Mouse (Mus musculus): Measurements from ENCODE around the gene Cmtm2a. TPM values are rescaled to one million over a fixed set of nuclear protein-coding genes. Genes with fewer than 3 reads are reported as not detected.
"Not testable (repeated sequence)": the region's sequence is repeated elsewhere in the genome, so short reads cannot be mapped to it uniquely, and the experiment has no call there.

The Cmtm2a gene
- polyA plus RNA-seq (2012; rRNA removed): not detected in 2 replicates

DNA sequence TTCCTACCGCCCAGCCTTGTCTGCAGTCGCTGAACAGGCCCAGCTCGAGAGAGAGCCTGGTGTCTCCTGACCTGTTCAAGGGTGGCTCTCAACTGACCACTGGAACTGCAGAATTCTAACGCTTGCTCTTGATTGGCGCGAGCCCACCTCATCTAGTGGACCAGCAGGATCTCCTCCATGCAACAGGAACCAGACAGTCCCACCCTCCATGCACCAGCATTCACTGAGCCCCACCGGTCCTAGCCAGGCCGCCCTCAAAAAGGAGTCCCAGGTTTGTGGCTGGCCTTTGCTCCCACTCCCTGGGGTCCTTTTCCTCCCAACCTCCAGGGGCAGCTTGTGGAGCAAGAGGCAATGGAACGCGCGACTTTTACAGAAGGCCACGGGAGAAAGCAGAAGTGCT, at the start of gene Cmtm2a:
TSS of gene Cmtm2a (minus strand) at position 101 of the 400 bp plus-strand sequence.
- 87% methylated on average over 12 of the region's 12 CpGs for WGBS
- DNase-seq (ENCODE audit: low read depth, low spot score): not testable (repeated sequence)

DNA sequence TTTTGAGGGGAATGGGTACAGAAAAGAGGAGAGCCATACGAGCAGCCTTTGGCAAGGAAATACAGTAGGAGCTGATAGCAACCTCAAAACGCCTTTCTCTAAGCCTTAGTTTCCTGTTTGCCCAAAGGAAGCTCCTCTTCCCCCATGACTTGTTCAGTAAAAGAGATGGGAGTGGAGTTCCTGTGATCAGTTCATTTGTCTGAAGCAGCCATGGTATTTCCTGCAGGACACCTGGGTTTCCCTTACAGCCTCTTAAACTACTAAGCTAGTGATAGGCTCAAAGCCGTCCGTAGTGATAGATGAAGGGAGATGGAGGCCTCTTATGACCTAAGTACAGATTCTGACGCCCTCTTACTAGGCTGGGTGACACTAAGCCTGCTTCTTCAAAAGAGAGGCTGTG, 49.4 kb upstream of the Cmtm2a start:
- DNase-seq (ENCODE audit: low read depth, low spot score): no peak
- 73% methylated on average over 5 of the region's 5 CpGs for WGBS

GRCm38 (mm10) chr8:104341678-104342077, 48.7 kb upstream of the Cmtm2a start:
- 59% methylated on average over 6 of the region's 6 CpGs for WGBS
- no peak for DNase-seq (ENCODE audit: low read depth, low spot score)

DNA sequence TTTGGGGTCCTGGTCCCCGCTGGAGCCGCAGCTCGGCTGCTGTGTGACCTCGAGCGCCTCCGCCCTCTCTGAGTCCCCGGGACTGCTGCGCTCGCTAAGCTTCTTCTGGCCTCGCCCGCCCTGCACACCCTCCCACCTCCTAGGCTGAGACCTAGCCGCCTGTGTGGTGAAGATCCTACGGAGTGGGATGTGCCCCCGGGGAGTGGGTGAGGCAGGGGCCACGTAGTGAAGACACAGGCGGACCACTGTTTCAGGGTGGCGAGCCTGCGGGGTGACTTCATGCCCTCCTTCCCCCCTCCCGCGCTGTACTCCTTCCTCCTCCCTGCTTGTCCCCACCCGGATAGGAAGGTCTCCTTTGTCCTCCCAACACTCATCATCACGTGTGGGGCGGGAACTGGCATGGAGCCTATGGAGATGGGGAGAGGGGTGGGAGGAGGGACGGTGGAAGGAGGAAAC, 48.2 kb upstream of the Cmtm2a start:
- DNase-seq (ENCODE audit: low read depth, low spot score): no peak
- 1% methylated on average over 24 of the region's 24 CpGs for WGBS

DNA sequence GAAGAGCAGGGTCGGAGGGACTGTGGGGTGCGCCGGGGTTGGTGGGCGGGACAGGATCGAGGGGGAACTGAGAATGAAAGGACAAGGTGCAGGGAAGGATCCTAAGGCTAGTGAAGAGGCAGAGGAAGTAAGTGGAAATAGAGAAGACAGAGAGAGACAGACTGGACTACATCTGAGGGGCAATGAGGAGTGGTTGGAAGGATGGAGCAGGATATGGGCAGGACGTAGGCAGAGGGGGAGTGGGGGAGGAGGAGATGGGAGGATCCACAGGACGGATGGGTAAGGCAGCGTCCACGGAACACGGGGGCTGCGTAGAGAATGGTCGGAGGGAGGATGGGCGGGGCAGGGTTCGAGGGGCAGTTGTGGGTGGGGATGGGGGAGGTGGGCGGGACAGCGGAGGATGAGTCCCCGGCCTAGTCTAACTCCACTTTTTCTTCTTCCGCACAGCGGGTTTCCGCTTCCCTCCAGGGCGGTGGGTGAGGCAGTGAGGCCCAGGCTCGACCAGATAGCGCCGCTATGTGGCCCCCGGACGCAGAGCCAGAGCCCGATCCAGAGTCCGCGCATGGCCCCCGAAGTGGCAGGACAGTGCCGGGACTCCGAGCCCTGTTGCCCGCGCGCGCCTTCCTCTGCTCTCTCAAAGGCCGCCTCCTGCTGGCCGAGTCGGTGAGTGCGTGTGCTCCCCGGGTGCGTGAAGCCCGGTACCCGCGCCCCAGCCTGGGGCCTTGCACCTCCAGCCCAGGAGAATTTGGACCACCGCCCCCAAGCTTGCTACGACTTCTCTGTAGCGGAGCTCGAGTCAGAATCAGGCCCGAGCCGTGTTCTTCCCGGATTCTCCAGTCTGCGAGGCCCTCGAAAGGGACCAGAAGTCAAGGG, 47.5 kb upstream of the Cmtm2a start:
- DNase-seq (ENCODE audit: low read depth, low spot score): no peak
- under 1% methylated on average over 54 of the region's 54 CpGs for WGBS

DNA sequence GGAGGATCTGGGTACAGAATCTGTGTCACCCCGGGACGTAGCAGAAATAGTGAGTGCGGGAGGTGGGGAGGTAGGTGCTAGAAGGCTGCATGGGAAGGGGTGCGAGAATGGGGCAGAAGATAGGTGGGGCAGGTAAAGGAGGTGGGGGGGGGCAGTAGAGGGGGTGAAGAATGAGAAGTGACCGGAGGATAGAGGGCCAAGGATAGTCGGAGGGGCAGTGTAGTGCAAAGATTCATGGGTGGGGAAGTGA, 46.9 kb upstream of the Cmtm2a start:
- WGBS: 10% methylated on average over 6 of the region's 6 CpGs
- no peak for DNase-seq (ENCODE audit: low read depth, low spot score)

DNA sequence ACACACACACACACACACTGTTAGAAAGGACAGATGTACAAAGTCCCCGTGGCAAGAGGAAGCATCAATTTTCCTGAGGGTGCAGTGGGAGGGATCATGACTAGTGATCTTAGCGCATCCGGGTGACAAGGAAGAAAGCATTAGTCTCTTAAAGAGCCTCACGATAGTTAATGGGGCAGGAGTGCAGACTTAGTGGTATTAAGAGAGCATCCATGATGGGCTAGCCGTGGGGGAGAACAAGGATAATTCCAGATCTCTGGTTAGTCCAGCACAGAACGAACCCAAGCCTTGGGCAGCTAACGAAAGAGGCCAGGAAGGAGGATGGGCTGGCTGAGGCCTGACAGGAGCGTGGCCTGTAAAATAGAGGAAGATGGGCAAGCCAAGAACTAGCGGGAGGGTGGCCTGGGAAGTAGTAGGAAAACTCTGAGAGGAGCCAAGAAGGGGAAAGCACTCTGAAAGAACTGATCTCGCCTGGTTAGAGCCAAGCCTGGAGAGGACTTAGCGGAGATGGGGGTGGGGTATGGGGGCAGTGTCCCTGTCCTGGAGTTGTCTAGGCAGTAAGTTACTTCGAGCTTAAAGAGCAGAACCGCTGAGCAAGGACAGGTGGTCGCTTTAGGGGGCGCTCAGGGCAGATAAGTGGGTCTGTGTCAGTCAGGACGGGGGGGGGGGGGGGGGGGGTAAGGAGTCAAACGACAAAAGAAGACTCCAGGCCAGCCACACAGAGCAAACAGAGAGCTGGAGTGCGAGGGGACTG, 46.4 kb upstream of the Cmtm2a start, which contains the start of gene Cmtm3:
TSS of gene Cmtm3 (plus strand) at position 182 of the 754 bp plus-strand sequence.
- WGBS: 24% methylated on average over 18 of the region's 18 CpGs
- no peak for DNase-seq (ENCODE audit: low read depth, low spot score)

- 56% methylated on average over 3 of the region's 3 CpGs for WGBS
- DNase-seq (ENCODE audit: low read depth, low spot score): no peak
These were observed 44.9 kb upstream of the Cmtm2a start for GRCm38 (mm10) chr8:104337890-104338289.

DNA sequence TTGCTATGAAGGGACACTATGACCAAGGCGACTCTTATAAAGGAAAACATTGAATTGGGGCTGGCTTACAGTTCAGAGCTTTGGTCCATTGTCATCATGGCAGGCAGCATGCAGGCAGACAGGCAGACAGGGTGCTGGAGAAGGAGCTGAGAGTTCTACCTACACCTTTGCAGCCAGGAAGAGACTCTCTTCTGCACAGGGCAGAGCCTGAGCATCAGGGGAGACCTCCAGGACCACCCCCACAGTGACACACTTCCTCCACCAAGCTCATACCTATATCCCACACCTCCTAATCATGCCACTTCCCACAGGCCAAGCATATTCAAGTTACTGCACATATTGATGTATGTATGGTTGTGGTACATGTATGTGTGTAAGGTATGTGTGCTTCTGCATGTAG, 43.8 kb upstream of the Cmtm2a start:
- 83% methylated on average over 1 of the region's 1 CpGs for WGBS
- DNase-seq (ENCODE audit: low read depth, low spot score): no peak

DNA sequence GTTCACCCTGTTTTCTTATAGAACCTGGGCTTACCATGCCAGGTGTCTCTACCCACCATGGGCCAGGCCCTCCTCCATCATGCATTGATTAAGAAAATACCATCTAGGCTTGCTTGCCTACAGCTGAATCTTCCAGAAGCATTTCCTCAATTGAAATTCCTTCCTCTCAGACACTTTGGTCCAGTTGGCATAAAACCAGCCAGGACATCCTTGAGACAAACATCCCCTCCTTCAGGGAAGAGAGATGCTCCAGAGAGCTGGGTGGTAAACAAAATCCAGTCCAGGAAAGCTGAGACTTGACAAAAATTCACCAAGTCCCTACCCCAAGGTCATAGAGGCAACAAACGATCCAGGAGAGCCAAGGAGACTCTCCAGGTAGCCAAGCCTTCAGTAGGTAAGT, 41.2 kb upstream of the Cmtm2a start:
- no peak for DNase-seq (ENCODE audit: low read depth, low spot score)
- 63% methylated on average over 1 of the region's 1 CpGs for WGBS

- WGBS: 64% methylated on average over 5 of the region's 5 CpGs
- DNase-seq (ENCODE audit: low read depth, low spot score): no peak
These were observed 40.8 kb upstream of the Cmtm2a start for GRCm38 (mm10) chr8:104333786-104334185.

GRCm38 (mm10) chr8:104332665-104333631, 40.0 kb upstream of the Cmtm2a start:
- no peak for DNase-seq (ENCODE audit: low read depth, low spot score)
- 71% methylated on average over 5 of the region's 5 CpGs for WGBS

GRCm38 (mm10) chr8:104321930-104322329, 28.9 kb upstream of the Cmtm2a start, which contains the start of gene Cmtm2b:
Gene Cmtm2b (plus strand): TSS chr8:104322230.
- 81% methylated on average over 12 of the region's 12 CpGs for WGBS
- DNase-seq (ENCODE audit: low read depth, low spot score): not testable (repeated sequence)

GRCm38 (mm10) chr8:104321267-104321666, 28.3 kb upstream of the Cmtm2a start, which contains the start of gene Gm11020:
Gene Gm11020 (plus strand): TSS chr8:104321567.
- not testable (repeated sequence) for DNase-seq (ENCODE audit: low read depth, low spot score)
- WGBS: 75% methylated on average over 11 of the region's 11 CpGs

DNA sequence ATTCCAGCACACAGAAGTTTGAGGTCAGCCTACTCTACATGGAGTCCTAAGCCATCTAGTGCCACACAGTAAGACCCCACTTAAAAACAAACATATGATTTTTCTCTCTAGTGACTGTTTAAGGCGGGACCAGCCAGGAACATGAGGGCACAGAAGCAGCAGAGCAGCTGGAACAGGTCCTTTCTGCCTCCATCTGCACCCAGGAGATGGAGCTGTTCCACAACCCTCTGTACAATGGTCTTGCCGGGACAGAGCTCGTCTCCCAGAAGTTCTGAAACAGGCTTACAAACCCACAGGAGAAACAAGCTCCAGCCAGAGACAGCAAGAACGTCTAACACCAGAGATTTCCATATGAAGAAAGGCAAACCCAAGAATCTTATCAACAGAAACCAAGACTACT, 20.3 kb upstream of the Cmtm2a start:
- DNase-seq (ENCODE audit: low read depth, low spot score): no peak
- WGBS: 40% methylated on average over 4 of the region's 4 CpGs

GRCm38 (mm10) chr8:104312023-104312422, 19.0 kb upstream of the Cmtm2a start:
- WGBS: 90% methylated on average over 3 of the region's 3 CpGs
- not testable (repeated sequence) for DNase-seq (ENCODE audit: low read depth, low spot score)

GRCm38 (mm10) chr8:104309441-104310155, 16.6 kb upstream of the Cmtm2a start, which contains the start of the genes Gm45711 and Cmtm1:
Gene Gm45711 (minus strand): TSS chr8:104310081.
Gene Cmtm1 (minus strand): TSS chr8:104310145.
- DNase-seq (ENCODE audit: low read depth, low spot score): not testable (repeated sequence)

GRCm38 (mm10) chr8:104308341-104308740, 15.4 kb upstream of the Cmtm2a start:
- WGBS: 27% methylated on average over 6 of the region's 6 CpGs
- not testable (repeated sequence) for DNase-seq (ENCODE audit: low read depth, low spot score)

More at GRCm38 (mm10) chr8:104309441-104310155, 16.6 kb upstream of the Cmtm2a start, which contains the start of the genes Gm45711 and Cmtm1:
- WGBS: 87% methylated on average over 36 of the region's 36 CpGs

- no peak for DNase-seq (ENCODE audit: low read depth, low spot score)
- 78% methylated on average over 11 of the region's 11 CpGs for WGBS
These were observed 12.0 kb upstream of the Cmtm2a start for GRCm38 (mm10) chr8:104304962-104305361.

All from large intestine, adult 2 months (tissue).